Mouse (Mus musculus) embryonic facial prominence, embryonic 13.5 days (tissue): ENCODE measurements around the gene D17H6S53E. TPM values are rescaled to one million over a fixed set of nuclear protein-coding genes. Genes with fewer than 3 reads are reported as not detected.
A peak's percentile ranks its signal among the peaks of the same experiment; 100 is the strongest.

Experiments used
- ATAC-seq: fragments of 200-750 bp; cut with Nextera tagmentation; 2 replicates; pipeline ENCODE4 v1.8.0; 2017; ENCODE audit warnings: low read depth; ENCODE audit not compliant: insufficient number of reproducible peaks, insufficient read depth, low FRiP score, low TSS enrichment
- H3K27ac ChIP-seq: fragments of 300-500 bp; sonication (generic); 2 replicates; pipeline ENCODE4 v1.5.1; 2015; ENCODE audit warnings: moderate library complexity, mild to moderate bottlenecking, inconsistent platforms
- H3K27me3 ChIP-seq: fragments of 300-500 bp; sonication (generic); 2 replicates; pipeline ENCODE4 v1.6.1; 2015; ENCODE audit warnings: mild to moderate bottlenecking, inconsistent platforms
- H3K36me3 ChIP-seq: fragments of 300-500 bp; sonication (generic); 2 replicates; pipeline ENCODE4 v1.6.1; 2015; ENCODE audit warnings: mild to moderate bottlenecking, inconsistent platforms
- H3K4me1 ChIP-seq: fragments of 300-500 bp; sonication (generic); 2 replicates; pipeline ENCODE4 v1.6.1; 2015; ENCODE audit warnings: inconsistent platforms
- H3K4me2 ChIP-seq: fragments of 300-500 bp; sonication (generic); 2 replicates; pipeline ENCODE4 v1.6.1; 2015; ENCODE audit warnings: moderate library complexity, mild to moderate bottlenecking, inconsistent platforms
- H3K4me3 ChIP-seq: fragments of 300-500 bp; sonication (generic); 2 replicates; pipeline ENCODE4 v1.5.1; 2015; ENCODE audit warnings: mild to moderate bottlenecking, inconsistent platforms
- H3K9ac ChIP-seq: fragments of 300-500 bp; sonication (generic); 2 replicates; pipeline ENCODE4 v1.6.1; 2015; ENCODE audit warnings: mild to moderate bottlenecking, inconsistent platforms
- H3K9me3 ChIP-seq: fragments of 300-500 bp; sonication (generic); 2 replicates; pipeline ENCODE4 v1.6.1; 2016; ENCODE audit warnings: inconsistent platforms
- WGBS: fragments of 180-500 bp; shearing (Covaris S2); methylation state at CpG from one replicate; pipeline ENCODE4 v1.1.7; 2015; ENCODE audit warnings: mixed read lengths; 5-methylcytosine and 5-hydroxymethylcytosine counted together
- polyA plus RNA-seq: library from polyadenylated mRNA; unstranded; fragments of >200 nt; fragmentation: Nextera tagmentation; extraction: Ambion mirVana; gene quantifications from 2 replicates; pipeline ENCODE4 v1.2.1, GENCODE M21; 2015

Gene D17H6S53E
- polyA plus RNA-seq, 1 experiment from 2014 or later = 12.3 TPM

DNA sequence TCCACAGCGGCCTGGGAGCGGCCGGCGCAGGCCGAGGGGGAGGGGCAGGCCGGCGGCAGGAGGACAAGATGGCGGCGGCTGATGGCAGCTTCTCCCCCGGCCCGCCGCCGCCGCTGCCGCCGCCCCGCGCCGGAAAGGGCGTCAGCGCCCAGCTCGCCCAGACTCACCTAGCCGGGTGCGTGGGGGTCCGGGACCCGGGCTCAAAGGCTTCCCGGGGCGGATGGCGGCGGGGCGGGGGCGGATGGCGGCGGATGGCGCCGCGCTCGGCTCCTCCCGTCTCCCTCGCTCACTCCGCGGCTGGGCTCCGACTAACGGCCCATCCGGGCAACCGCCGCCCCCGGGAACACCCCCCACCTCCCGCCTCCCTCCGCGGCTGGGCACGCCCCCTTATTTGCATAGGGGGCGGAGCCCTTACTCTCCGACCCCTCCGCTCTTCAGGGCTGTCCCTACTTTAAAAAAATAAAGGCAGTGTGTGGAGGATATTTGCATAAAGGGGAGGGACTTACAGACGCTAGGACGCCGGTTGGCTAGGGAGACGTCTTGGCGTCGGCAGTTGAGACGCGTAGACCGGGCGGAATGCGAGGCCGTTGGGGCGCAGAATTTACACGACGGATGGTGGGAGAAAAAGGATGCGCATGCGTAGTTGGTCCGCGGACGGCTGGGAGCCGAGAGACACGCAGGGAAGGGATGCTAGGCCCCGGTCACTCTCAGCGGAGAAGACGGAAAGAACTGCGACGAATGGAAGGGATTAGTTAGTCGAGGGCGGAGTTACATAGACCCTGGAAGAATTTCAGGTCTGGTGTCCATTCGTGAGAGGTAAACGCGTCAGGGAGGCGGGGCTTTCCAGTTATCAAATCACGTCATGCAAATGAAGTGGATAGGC is 38.6 kb downstream of the D17H6S53E start, which contains the start of gene Prrc2a:
TSS of gene Prrc2a (minus strand) at position 330 of the 883 bp plus-strand sequence.
- H3K9me3 ChIP-seq = no peaks in the 10 kb centered on the region
- H3K9ac ChIP-seq = peak within 1 kb of the TSS; percentile 100
- peaks cover 32% of the 10 kb centered on the region for H3K36me3 ChIP-seq
- under 1% methylated on average over 75 of the region's 89 CpGs for WGBS
- H3K27ac ChIP-seq = peak within 1 kb of the TSS; percentile 98
- peak; percentile 96 for ATAC-seq
- peak within 1 kb of the TSS; percentile 94 for H3K4me2 ChIP-seq
- peaks cover 27% of the 10 kb centered on the region for H3K4me1 ChIP-seq
- H3K4me3 ChIP-seq = peak within 1 kb of the TSS; percentile 99
- no peaks in the 10 kb centered on the region for H3K27me3 ChIP-seq

DNA sequence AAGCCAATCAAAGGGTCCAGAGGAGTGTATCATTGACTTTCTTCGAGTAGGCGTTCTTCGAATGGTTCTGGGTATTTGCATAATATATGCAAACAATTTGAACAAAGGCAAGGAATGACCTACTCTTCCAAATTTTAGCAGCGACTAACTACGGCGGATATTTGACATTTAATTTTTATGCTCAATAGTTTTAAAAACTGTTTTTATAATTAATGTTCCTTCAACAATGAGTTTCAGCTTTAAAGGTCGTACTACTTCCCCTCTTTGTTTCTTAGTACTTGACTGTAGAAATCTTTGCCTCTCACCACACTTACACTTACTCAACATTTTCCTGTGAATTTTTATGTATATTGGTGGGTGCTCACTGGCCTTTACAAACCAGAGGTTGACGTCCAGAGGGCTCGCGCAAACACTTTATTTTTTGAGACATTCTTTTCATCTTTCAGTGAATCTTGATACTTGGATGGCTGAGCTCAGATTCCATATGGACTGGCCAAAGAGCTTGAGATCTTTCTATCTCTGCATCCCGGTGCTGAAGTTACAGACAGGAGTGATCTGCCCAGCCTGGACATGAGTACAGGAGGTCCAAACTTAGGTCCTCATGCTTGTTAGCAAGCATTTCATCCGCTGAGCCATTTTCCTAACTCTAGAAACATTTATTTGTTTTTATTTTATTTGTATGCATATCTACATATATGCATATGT is 39.4 kb downstream of the D17H6S53E start:
- WGBS = 21% methylated on average over 12 of the region's 12 CpGs
- ATAC-seq = peak; percentile 84; the same call in 1 of the 2 replicates

DNA sequence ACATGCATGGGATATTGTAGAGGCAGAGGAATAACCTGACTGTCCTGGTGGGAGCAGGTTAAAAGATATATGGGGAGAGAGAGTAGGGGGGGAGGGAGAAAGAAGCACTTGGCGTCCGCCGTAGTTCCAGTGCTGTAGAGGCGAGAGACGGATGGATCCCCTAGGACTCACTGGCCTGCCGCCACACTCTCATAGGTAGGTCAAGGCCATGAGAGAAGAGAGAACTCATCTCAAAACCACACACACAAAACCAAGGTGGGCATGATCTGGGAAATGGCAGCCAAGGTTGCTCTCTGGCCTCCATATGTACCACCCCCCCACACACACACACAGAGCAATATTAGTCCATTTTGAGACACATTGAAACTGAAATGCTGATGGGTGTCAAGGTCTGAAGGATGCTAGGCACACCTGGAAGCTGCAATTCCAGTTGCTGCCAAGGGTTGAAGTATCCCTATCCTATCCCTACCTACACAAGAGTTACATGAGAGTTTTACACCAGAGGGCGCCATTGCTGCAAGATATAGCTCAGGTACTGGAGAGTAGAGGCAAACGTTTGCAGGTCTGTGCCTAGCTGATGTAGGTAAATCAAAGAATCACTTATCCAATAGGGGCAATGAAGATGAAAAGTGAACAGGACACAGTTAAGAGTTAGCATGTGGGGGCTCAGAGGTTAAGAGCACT is 40.3 kb downstream of the D17H6S53E start:
- H3K36me3 ChIP-seq = peaks cover 15% of the 10 kb centered on the region
- WGBS = 72% methylated on average over 8 of the region's 8 CpGs
- no peaks in the 10 kb centered on the region for H3K27me3 ChIP-seq
- H3K4me3 ChIP-seq = peak overlapping the region; percentile 99
- no peak for ATAC-seq
- H3K9me3 ChIP-seq = no peaks in the 10 kb centered on the region
- peak overlapping the region; percentile 98 for H3K27ac ChIP-seq
- H3K4me2 ChIP-seq = peak overlapping the region; percentile 64
- H3K4me1 ChIP-seq = peaks cover 27% of the 10 kb centered on the region
- peak overlapping the region; percentile 73 for H3K9ac ChIP-seq

More for the DNA sequence above, 39.4 kb downstream of the D17H6S53E start:
- Histone ChIP-seq H3K4me1 (peaks cover 27% of the 10 kb centered on the region), H3K36me3 (peaks cover 24% of the 10 kb centered on the region), H3K4me3 (peak overlapping the region; percentile 99), H3K27me3 (no peaks in the 10 kb centered on the region), H3K9ac (peak overlapping the region; percentile 73), H3K4me2 (peak overlapping the region; percentile 64), H3K9me3 (no peaks in the 10 kb centered on the region), H3K27ac (peak overlapping the region; percentile 98)

DNA sequence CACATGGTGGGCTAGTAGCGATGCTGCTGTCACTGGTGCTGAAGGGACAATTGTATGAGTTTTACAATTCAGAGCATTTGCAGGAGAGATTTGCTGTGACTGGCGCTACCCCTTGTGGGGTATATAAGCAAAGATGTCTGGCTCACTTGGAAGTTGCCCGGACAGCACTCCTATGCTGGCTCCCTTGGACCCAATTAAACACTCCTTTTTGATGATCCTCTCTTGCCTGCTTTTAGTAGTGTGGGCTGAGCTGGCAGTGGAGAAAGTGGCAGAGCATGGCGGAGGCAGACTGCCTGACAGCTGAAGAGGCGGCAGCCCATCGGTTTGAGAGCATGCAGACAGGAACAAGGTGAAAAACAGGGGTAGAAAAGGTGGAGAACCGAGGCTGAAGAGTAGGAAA is 41.6 kb downstream of the D17H6S53E start:
- Histone ChIP-seq H3K9me3 (no peaks in the 10 kb centered on the region), H3K9ac (no peak overlapping the region), H3K4me2 (no peak overlapping the region), H3K36me3 (0 out of 2 replicates have a peak, but pooled peaks cover 2% of the 10 kb centered on the region), H3K4me3 (no peak overlapping the region), H3K27ac (no peak overlapping the region), H3K4me1 (peaks cover 14% of the 10 kb centered on the region), H3K27me3 (no peaks in the 10 kb centered on the region)
- 84% methylated on average over 7 of the region's 7 CpGs for WGBS
- no peak for ATAC-seq

DNA sequence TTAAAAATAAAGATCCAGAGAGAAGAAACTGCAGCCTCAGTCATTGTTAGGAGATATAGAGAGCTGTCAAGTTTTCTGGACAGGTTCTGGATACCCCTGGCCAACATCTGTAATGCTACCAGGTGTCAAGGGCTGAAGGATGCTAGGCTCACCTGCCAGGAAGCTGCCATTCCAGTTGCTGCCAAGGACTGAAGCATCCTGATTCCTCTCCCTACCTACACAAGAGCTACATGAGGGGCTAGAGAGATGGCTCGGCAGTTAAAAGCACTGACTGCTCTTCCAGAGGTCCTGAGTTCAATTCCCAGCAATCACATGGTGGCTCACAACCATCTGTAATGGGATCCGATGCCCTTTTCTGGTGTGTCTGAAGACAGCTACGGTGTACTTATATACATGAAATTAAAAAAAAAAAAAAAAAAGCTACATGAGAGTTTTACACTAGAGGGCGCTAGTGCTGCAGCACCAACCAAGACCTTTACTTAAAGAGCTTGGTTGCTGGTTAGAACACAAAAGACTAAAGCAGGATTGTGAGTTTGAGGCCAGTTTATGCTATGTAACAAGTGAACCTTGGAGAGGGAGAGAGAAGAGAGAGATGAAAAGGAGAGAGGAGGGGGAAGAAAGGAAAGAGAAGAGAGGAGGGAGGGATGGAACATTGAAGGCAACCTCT is 42.5 kb downstream of the D17H6S53E start:
- H3K9ac ChIP-seq = no peak overlapping the region
- 19% methylated on average over 4 of the region's 4 CpGs for WGBS
- no peaks in the 10 kb centered on the region for H3K36me3 ChIP-seq
- no peak overlapping the region for H3K4me2 ChIP-seq
- no peaks in the 10 kb centered on the region for H3K27me3 ChIP-seq
- no peak for ATAC-seq
- H3K27ac ChIP-seq = no peak overlapping the region
- peaks cover 18% of the 10 kb centered on the region for H3K4me1 ChIP-seq
- no peak overlapping the region for H3K4me3 ChIP-seq
- no peaks in the 10 kb centered on the region for H3K9me3 ChIP-seq

DNA sequence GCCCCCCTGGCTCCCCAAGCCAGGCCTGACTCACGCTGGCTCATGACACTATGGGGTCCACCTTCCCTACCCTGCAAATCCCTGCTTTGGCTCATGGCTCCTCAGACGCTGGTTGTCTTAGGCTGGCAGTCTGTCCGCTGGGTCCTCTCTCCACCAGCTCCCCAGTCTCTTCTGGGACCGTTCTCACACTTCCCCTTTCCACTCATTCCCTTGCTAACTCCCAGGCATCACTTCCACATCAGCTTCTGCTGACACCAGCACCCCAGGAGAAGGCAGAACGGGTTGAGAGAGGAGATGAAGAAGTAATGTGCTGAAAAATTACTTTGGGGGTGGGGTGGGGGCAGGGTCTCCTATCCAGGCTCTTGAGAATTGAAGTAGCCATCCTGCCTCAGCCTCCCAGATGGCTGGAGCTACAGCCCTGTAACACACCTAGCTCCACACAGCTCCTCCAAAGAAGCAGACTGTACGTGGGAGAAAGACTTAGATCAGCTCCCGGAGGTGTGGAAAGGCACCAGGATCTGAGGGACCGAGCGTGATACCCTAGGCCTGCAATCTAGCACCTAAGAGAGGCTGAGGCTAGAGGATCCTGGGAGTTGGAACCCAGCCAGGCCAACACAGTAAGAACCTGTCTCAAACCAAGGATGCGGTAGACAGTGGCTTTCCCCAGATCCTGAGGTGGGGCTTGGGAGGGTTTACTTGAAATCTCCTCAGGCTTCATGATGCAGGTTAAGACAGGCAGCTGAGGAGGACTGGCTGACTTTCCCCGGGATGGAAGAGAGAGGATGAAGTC is 46.5 kb downstream of the D17H6S53E start:
- WGBS = 60% methylated on average over 11 of the region's 11 CpGs

DNA sequence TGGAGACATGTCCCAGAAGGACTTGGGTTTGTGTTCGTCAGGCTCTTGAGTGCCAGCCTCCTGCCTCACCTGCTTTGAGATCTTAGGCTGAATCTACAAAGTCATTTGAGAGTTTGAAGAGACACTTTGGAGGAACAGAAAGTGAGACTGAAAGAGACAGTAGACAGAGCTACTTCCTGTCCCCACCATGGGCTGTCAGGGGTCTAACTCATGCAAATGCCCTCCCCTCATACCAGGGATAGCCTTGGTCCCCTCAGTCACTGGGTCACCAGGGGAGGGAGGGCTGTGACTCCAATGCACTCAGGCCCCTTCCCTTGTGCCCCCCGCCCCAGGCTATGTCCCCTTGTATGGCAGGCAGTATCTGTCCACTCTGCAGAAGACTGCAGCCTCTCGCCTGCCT is 47.2 kb downstream of the D17H6S53E start:
- no peak overlapping the region for H3K4me3 ChIP-seq
- 61% methylated on average over 3 of the region's 3 CpGs for WGBS

More for the DNA sequence above, 46.5 kb downstream of the D17H6S53E start:
- 0 out of 2 replicates have a peak, but pooled peaks have one; percentile 22 for ATAC-seq
- H3K4me2 ChIP-seq = no peak overlapping the region
- H3K27ac ChIP-seq = peak overlapping the region; percentile 39; the same call in 1 of the 2 replicates
- peaks cover 15% of the 10 kb centered on the region for H3K4me1 ChIP-seq
- H3K27me3 ChIP-seq = no peaks in the 10 kb centered on the region
- H3K4me3 ChIP-seq = no peak overlapping the region
- no peaks in the 10 kb centered on the region for H3K9me3 ChIP-seq
- no peak overlapping the region for H3K9ac ChIP-seq
- no peaks in the 10 kb centered on the region for H3K36me3 ChIP-seq

DNA sequence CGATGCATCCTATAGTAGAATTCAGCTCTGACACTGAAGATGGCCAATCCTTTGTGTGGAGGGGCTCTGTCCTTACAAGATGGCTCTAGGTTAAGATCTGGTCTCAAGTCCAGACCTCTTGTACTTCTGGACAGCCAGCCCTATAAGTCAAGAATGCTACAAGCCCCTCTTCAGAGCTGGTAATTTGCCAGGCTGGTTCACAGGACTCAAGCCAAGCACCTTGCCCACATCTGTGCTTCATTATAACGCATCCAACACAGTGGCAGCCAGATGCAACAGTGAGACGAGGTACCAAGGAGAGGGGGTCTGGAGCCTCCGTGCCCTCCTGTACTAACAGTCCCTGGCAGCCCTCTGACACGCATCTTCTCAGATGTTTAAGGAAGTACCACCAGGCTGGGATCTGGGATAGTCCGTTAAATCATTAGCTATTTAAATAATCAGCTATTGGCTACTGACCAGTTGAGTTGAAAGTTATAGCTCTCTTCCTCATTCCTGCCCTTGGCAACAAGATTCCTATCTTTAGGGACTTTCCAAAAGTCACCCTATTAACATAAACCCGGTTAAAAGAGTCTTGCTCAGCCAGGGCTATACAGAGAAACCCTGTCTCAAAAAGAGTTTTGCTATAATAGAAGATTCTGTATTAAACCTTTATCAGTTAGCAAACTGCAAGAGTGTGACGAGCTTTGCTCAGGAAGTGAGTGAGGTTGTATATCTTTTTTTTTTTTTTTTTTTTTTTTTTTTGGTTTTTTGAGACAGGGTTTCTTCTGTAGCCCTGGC is 48.2 kb downstream of the D17H6S53E start:
- Histone ChIP-seq H3K4me2 (no peak overlapping the region), H3K9ac (0 out of 2 replicates have a peak overlapping the region, but pooled peaks have one; percentile 49), H3K27me3 (no peaks in the 10 kb centered on the region), H3K9me3 (no peaks in the 10 kb centered on the region), H3K27ac (peak overlapping the region; percentile 39), H3K4me3 (no peak overlapping the region), H3K36me3 (no peaks in the 10 kb centered on the region), H3K4me1 (peaks cover 15% of the 10 kb centered on the region)
- 48% methylated on average over 8 of the region's 8 CpGs for WGBS
- ATAC-seq = no peak

More for the DNA sequence above, 47.2 kb downstream of the D17H6S53E start:
- Histone ChIP-seq H3K27me3 (no peaks in the 10 kb centered on the region), H3K9me3 (no peaks in the 10 kb centered on the region), H3K9ac (no peak overlapping the region), H3K36me3 (no peaks in the 10 kb centered on the region), H3K4me2 (no peak overlapping the region), H3K27ac (peak overlapping the region; percentile 39; the same call in 1 of the 2 replicates), H3K4me1 (peaks cover 15% of the 10 kb centered on the region)
- no peak for ATAC-seq

DNA sequence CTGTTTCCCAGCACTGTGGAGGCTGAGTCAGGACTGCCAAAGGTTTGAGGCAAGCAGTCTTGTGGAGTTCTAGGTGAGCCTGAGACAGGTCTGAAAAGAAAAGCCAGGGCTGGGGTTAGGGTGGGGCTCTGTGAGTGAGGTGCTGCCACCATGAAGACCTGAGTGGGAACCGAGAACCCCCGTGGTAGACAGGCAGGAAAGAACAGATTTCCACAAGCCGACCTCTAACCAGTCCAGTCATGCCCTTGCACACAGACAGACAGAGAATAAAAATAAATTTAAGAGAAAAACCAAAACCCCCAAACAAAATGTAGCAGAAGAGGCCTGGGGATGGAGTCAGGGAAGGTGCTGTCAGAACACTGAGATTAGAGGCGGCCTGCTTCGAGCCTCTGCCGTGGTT is 49.2 kb downstream of the D17H6S53E start:
- H3K4me2 ChIP-seq = no peak overlapping the region
- no peak for ATAC-seq
- no peaks in the 10 kb centered on the region for H3K27me3 ChIP-seq
- 58% methylated on average over 6 of the region's 6 CpGs for WGBS
- H3K4me1 ChIP-seq = peaks cover 15% of the 10 kb centered on the region
- no peaks in the 10 kb centered on the region for H3K9me3 ChIP-seq
- H3K9ac ChIP-seq = no peak overlapping the region
- no peak overlapping the region for H3K27ac ChIP-seq
- H3K4me3 ChIP-seq = no peak overlapping the region
- no peaks in the 10 kb centered on the region for H3K36me3 ChIP-seq

DNA sequence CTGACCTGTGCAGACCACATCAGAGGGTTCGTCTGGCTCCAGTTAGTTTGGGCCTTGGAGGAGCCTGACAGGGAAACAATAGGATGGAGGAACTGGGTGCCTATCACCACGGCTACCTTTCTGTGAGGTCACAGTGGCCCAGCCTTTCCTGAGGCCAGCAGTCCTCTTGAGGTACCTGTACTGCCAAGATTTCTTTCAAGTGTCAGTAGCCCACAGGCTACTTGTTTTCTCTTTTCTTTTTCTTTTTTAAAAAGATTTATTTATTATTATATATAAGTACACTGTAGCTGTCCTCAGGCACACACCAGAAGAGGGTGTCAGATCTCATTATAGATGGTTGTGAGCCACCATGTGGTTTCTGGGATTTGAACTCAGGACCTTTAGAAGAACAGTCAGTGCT is 49.8 kb downstream of the D17H6S53E start, which contains the start of gene Aif1:
TSS of gene Aif1 (minus strand) at position 101 of the 400 bp plus-strand sequence.
- Histone ChIP-seq H3K4me3 (no peak within 1 kb of the TSS), H3K4me2 (no peak within 1 kb of the TSS), H3K27me3 (no peaks in the 10 kb centered on the region), H3K9me3 (no peaks in the 10 kb centered on the region), H3K4me1 (peaks cover 15% of the 10 kb centered on the region), H3K36me3 (no peaks in the 10 kb centered on the region), H3K27ac (no peak within 1 kb of the TSS), H3K9ac (no peak within 1 kb of the TSS)
- WGBS = 44% methylated on average over 2 of the region's 2 CpGs
- ATAC-seq = no peak
